Mouse (Mus musculus) left cerebral cortex, postnatal 36 days (tissue): Measurements from ENCODE around the gene Ptges3l. TPM values are rescaled to one million over a fixed set of nuclear protein-coding genes. Genes with fewer than 3 reads are reported as not detected.
A peak's percentile ranks its signal among the peaks of the same experiment; 100 is the strongest.
"Not testable (repeated sequence)": the region's sequence is repeated elsewhere in the genome, so short reads cannot be mapped to it uniquely, and the experiment has no call there.

Experiments used
- DNase-seq, 2 experiments: peaks; one replicate each; pipeline ENCODE4 v3.0.0; 2021 to 2022; ENCODE audit warnings: low spot score in 2 of 2, mixed read lengths in 1 of 2
- intact Hi-C: fragments of 180-260 bp; cut with DNase I; formaldehyde crosslinking; loops from one replicate; pipeline ENCODE4 v1.15.1; 2025
- microRNA-seq: library from miRNA; unstranded; fragments of <30 nt; microRNA quantifications from one replicate; pipeline ENCODE4 v1.2.0, GENCODE M21; 2022
- total RNA-seq, 2 experiments: library from RNA; stranded (reverse); gene quantifications; 2 replicates each; pipeline ENCODE4 v1.2.3; 2021

Gene Ptges3l
- total RNA-seq, 2 experiments from 2014 or later: 3.3 to 4.7 TPM

DNA sequence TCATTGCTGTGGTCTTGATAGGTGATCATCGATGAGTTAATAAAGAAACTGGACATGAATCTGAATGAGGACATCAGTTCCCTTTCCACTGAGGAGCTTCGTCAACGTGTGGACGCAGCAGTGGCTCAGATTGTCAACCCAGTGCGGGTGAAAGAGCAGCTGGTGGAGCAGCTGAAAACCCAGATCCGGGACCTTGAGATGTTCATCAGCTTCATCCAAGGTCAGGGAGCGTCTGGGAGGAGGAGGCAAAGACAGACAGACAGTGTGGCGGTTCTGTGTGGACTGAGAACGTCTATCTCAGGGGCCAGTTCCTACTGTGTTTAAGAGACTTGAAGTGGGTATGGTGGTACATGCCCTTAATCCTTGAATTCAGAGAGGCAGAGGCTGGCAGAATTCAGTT, 6.2 kb upstream of the Ptges3l start:
- DNase-seq: no peak
- intact Hi-C loops: no loop called here

DNA sequence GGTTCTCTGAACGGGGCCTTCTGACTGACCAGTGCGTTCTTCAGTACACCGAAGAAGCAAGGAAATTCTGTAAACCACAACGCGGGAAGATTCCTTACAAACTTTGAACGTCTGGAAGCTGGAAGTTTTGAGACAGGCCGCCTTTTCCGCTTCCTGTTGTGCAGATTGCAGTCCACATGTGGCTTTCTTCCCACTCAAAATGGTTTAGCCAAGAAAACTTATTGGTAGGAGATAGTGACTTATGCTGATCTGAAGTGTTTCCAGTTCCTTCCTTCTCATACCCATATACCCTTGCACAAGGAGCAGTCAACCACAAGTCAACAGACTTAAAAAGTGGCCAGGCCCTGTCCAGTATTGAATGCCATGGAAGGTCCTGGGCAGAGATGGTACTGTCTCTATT, 1.0 kb upstream of the Ptges3l start:
- intact Hi-C loops: no loop called here
- no peak for DNase-seq

DNA sequence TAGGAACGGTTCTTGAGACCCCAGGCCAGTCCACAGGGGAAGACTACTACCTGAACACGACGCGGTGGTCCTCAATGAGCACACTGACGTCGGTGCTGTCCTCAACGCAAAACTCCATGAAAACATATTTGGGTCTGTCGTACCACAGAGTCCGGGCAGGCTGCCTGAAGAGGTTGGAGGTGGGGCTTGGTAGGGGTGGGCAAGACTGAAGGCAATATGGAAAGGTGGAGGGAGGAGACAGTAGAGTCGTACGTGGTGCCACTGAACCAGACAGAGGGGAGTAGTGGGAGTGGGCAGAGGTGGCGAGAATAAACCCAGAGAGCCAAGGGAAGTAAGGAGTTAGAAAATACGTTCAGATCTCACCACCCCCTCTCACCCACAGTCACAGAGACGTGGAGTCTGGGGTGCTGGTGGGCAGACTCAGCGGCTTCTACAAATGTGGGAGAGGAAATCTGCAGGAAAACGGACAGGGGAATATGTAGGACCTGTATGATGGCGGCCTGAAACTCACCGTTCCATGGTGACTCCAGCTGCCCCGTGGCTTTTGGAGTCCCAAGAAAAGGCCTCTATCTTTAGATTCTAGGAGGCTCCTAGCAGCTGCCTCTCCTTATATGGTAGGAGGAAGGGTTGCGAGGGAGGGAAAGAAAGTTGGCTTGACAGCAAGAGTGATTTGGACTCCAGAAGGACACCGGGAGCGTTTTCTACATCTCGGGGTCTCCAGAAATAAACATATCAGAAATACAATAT, 855 bp downstream of the Ptges3l start, which contains the start of gene Gm27029:
TSS of gene Gm27029 (minus strand) at position 692 of the 747 bp plus-strand sequence.
- peak; percentile 23 to 64 for DNase-seq
- intact Hi-C loops: no loop called here

DNA sequence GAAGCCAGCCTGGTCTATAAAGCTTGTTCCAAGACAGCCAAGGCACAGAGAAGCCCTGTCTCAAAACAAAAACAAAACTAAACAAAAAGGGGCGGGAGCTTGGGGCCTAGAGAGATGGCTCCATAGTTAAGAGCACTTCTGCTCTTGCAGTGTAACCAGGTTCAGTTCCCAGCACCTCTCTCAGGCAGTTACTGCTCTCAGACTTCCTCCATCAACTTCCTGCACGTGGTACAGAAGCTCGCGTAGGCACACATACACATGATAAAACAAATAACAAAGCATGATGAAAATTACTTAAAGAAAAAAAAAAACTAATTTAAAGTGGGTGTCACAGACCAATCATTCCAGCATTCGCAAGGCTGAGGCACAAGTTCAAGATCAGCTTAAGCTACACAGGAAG, 5.0 kb downstream of the Ptges3l start:
- DNase-seq: no peak
- intact Hi-C loops: no loop called here

DNA sequence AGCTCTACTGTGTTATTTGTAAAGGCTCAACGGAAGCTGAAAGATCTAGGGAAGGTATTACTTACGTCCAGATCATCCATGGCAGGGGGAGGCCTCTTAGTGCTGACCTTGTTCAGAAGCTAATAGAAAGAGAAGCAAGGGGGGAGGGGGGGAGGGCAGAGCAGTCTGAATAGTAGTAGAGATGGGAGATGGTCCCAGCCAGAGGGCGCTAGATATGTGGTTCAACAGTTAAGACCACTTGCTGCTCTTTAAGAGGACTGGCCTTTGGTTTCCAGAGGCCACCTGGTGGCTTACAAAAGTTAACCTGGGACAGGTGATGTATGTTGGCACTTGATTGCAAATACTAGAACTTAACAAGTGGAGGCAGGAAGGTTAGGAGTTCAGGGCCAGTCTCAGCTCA, 5.5 kb downstream of the Ptges3l start:
- no peak for DNase-seq
- intact Hi-C loops: no loop called here

DNA sequence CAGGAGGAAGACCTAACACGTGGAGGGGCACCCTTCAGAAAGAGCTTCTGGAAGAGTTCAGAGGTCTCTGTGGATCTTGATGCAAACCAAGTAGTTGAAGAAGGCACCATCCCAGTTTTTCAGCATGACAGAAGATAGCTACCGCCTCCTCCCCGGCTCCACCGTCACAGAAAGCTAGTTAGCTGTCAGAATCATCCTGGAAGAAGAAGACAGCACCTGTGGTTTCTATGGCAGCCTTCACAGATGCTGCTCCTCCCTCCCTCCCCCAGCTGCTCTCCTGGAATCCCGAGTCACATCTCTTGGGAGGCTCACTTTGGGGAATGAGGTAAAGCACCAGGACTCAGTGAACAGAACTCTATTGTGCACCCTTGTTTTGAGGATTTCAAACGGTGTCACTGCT, 6.1 kb downstream of the Ptges3l start:
- intact Hi-C loops: no loop called here
- DNase-seq: peak; percentile 25 to 36

DNA sequence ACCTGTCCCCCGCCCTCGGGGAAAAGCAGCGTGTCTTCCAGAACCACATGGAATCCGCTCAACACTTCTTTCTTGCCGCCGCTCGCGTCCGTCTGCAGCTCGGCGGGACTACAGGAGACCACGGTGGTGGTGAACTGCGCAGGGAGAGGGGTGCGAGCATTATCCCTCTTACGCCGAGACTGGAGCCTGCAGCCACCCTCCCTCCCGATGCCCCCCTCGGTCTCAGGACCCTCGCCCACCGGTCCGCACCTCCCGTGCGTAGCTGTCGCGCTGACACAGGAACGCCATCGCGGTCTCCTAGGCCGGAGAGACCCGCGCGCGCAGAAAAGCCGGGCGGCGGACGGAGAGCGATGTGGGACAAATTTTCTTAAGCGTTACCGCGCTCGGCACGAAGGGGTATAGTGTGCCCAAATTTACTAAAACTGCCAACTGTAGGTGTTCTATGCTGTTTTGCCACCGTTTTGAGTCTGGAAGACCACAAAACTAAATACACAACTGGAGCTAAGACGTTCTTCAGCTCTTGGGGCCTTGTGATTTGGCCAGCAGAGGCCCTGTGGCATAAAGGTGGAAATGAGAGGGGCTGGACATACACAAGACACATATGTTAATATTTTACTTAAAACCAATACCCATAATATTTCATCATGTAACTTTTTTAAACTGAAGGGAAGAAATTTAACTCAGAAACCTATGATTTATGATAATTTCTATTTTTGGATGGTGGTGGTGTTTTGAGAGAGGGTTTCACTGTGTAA, 7.9 kb downstream of the Ptges3l start, which contains the start of gene Aarsd1:
TSS of gene Aarsd1 (minus strand) at position 515 of the 755 bp plus-strand sequence.
- peak; percentile 92 to 93 for DNase-seq
- intact Hi-C loops: no loop called here

DNA sequence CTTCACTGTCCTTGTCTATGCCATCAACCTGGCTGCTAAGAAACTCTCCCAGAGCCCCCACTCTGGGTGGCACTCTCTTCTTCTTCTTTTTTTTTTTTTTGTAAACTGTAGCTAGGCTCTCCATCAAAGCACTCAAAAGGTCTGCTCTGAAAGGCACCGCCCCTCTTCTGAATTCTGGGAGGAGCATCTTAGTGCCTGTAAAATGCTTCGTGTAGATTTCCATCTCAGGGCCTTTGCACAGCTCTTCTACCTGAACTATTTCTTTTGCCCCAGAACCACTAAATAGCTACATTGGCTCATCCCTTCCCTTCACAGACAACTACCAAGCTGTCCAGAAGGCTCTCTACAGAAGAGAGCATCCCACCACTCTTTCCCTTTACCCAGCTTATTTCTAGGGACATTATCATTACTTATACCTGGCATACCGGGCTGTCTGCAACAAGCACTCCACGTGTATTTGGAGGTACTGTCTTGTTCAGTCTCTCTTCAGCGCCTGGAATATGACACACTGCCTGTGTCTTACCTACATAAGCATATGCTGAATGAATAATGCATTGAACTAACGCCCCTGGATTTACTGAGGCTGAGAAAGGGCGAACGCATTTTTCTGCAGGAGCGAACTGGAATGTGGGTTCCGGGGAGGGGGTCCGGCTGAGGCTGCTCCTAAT, 8.6 kb downstream of the Ptges3l start:
- DNase-seq: no peak
- intact Hi-C loops: no loop called here

DNA sequence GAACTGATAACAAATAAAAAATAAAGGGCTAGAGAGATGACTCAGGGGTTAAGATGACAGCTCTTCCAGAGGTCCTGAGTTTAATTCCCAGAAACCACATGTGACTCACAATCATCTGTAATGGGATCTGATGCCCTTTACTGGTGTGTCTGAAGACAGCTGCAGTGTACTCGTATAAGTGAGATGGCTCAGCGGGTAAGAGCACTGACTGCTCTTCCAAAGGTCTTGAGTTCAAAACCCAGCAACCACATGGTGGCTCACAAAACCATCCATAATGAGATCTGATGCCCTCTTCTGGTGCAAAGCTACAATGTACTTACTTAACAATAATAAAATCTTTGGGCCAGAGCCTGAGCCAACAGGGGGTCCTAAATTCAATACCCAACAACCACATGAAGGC, 9.8 kb downstream of the Ptges3l start:
- intact Hi-C loops: no loop called here
- no peak for DNase-seq

DNA sequence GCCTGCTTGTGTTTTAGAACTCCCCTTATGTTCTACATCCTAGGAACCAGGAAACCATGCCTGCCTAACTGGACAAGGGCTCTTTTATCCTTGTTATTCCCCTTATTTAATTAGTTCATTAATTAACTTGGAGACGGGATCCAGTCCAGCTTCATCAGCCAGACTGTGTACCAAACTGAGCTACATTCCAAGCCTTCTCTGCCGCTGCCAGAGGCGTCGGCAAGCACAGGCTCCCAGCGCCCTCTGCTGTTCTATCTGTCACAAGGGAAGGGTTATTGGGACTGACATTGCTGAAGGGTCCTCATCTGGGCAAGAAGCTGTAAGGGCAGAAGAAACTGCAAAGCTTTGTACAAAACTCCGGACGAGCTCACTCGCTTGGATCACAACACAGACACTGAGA, 30.0 kb downstream of the Ptges3l start:
- intact Hi-C loops: loop anchor here (2.0 to 5.0 kb wide), 2 partner anchors 72 to 183 kb away; no protein-coding TSS in a partner anchor
- DNase-seq: peak; percentile 39 to 68

DNA sequence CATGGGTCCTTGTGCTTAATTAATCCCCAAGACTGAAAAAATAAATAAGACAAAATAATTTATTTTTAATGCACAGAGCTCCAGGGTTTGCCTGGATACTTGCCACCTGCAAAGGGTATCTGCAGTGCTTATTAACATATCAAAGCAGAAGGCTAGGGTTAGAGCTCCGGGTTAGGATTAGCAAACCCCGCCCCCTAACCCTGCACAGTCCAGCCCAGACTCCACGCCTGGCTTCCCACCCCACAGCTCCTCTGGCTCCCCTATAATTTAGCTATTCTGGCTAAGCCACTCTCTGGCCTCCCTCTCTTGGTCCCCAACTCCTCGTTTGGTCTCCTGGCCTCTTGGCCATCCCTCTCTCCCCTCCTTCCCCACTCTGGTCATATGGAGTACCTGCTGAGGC, 43.3 kb downstream of the Ptges3l start:
- intact Hi-C loops: no loop called here
- no peak for DNase-seq

DNA sequence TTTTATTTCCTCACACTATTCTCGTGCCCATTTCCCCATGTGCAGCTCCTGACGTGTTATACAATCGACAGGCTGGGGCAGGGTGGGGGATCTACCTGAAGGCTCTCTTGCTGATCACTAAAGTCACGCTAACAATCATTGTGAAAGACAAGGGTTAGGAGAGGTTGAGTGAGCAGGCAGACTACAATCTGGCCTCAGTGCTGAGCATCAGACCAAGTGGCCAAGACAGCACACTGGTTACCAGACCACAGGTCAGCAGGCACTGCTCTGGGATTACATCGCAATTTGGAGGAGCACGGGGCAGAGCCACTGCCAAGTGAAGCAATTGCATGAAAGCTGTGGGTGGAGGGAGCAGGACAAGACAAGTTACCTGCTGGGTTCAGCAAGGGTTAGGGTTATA, 46.2 kb downstream of the Ptges3l start:
- intact Hi-C loops: no loop called here
- no peak for DNase-seq

DNA sequence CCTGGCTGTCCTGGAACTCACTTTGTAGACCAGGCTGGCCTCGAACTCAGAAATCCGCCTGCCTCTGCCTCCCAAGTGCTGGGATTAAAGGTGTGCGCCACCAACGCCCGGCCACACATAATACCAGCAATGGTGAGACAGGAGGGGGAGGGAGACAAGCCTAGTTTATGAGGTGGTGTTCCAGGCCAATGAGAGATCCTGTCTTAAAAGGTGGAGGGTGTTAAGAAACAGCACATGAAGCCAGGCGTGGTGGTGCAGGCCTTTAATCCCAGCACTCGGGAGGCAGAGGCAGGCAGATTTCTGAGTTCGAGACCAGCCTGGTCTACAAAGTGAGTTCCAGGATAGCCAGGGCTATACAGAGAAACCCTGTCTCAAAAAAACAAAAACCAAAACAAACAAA, 46.9 kb downstream of the Ptges3l start:
- intact Hi-C loops: not testable (repeated sequence)

DNA sequence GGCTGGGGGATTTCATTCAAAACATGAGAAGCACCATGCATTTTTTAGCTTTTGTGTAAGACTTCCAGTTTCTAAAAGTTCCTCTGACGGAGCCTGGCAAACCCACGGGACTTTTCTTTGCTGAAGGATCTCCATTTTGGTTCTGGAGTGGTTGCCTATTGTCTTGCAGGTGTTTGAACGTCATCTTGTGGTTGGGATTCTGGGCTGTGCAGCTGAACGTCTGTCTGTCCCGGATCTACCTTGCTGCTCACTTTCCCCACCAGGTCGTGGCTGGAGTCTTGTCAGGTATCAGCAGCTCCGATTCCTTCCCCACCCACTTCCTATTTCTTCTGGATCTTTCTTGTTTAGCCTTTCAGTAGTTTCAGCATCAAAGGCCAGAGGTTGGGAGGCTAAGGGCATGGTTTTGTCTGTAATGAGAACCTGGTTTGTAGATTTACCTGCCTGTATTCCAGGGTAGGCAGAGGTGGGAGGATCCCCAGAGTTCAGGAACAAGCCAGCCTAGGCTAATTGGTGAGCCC, 50.7 kb downstream of the Ptges3l start:
- intact Hi-C loops: no loop called here
- no peak for DNase-seq

More for the DNA sequence above, 46.9 kb downstream of the Ptges3l start:
- DNase-seq: not testable (repeated sequence)

DNA sequence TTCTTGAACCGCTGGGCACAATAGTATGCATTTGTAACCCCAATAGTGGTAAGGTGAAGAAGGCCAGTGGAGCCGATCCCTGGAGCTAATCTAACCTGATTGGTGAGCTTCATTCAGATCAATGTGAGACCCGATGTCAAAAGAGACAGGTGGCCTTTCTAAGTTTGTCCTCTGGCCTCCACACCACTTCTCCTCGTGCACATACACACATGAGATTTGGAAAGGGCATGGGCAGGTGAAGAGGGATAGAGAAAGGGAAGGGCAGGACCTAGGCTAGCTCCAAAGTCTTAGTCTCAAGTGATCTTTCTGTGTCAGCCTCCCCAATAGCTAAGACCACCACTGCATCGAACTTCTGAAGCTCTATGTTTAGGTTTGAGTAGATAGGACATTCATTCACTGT, 55.0 kb downstream of the Ptges3l start:
- intact Hi-C loops: no loop called here

More for the DNA sequence above, 55.0 kb downstream of the Ptges3l start:
- no peak for DNase-seq

Small RNA genes within 50 kb of the gene (microRNA-seq; reads per million reads assigned to microRNA genes)
- 1.0 reads per million for gene Mir6929

Other genes with a start within 250 kb of the Ptges3l start
- under 1 TPM in 1 of 2 experiments, not detected in 1; 0.37 TPM for gene Ccr10, start 249.9 kb downstream of the Ptges3l start, total RNA-seq
- 10 to 100 TPM; 47.8 to 52.1 TPM for gene Ezh1, start 198.9 kb downstream of the Ptges3l start, total RNA-seq
- 10 to 100 TPM; 33.2 to 39.4 TPM for gene Ramp2, start 179.3 kb downstream of the Ptges3l start, total RNA-seq
- gene Vps25, start 171.6 kb downstream of the Ptges3l start, total RNA-seq: 10 to 100 TPM; 62.0 to 63.0 TPM
- gene Wnk4, start 164.8 kb downstream of the Ptges3l start, total RNA-seq: 1 to 10 TPM; 4.3 to 8.4 TPM
- gene Cntd1, start 146.3 kb downstream of the Ptges3l start, total RNA-seq: under 1 TPM; 0.42 to 0.84 TPM
- 100 to 1,000 TPM in 1 of 2 experiments, 10 to 100 TPM in 1; 97.7 to 112 TPM for gene Coa3, start 146.2 kb downstream of the Ptges3l start, total RNA-seq
- gene Becn1, start 123.0 kb downstream of the Ptges3l start, total RNA-seq: 100 to 1,000 TPM; 206 to 237 TPM
- 100 to 1,000 TPM; 114 to 133 TPM for gene Psme3, start 109.1 kb downstream of the Ptges3l start, total RNA-seq
- gene Aoc2, start 100.3 kb downstream of the Ptges3l start, total RNA-seq: 1 to 10 TPM; 4.4 to 7.2 TPM
- gene Aoc3, start 94.7 kb downstream of the Ptges3l start, total RNA-seq: under 1 TPM; 0.76 to 0.79 TPM
- gene G6pc, start 57.8 kb downstream of the Ptges3l start, total RNA-seq: not detected
- gene Aarsd1, start 7.7 kb downstream of the Ptges3l start, total RNA-seq: 10 to 100 TPM; 42.1 to 45.6 TPM
- 1 to 10 TPM; 5.5 to 7.6 TPM for gene Gm27029, start 537 bp downstream of the Ptges3l start, total RNA-seq
- gene Rundc1, start 248 bp downstream of the Ptges3l start, total RNA-seq: 10 to 100 TPM; 32.7 to 40.6 TPM
- 10 to 100 TPM; 32.6 to 46.9 TPM for gene Rpl27, start 17.0 kb upstream of the Ptges3l start, total RNA-seq
- gene Ifi35, start 23.1 kb upstream of the Ptges3l start, total RNA-seq: 1 to 10 TPM; 3.2 to 3.4 TPM
- 100 to 1,000 TPM; 139 to 164 TPM for gene Rnd2, start 39.7 kb upstream of the Ptges3l start, total RNA-seq
- gene Vat1, start 40.9 kb upstream of the Ptges3l start, total RNA-seq: 10 to 100 TPM; 33.9 to 36.1 TPM
- 1 to 10 TPM in 1 of 2 experiments, under 1 TPM in 1; 0.96 to 1.0 TPM for gene Brca1, start 126.6 kb upstream of the Ptges3l start, total RNA-seq
- gene Nbr1, start 126.8 kb upstream of the Ptges3l start, total RNA-seq: 100 to 1,000 TPM; 131 to 145 TPM
- gene Tmem106a, start 156.9 kb upstream of the Ptges3l start, total RNA-seq: 1 to 10 TPM; 1.2 to 1.6 TPM
- not detected for gene Gm11634, start 173.9 kb upstream of the Ptges3l start, total RNA-seq
- gene Rdm1, start 201.9 kb upstream of the Ptges3l start, total RNA-seq: 1 to 10 TPM; 6.0 to 6.5 TPM
- gene Arl4d, start 240.2 kb upstream of the Ptges3l start, total RNA-seq: 10 to 100 TPM; 18.3 to 38.8 TPM